Mouse (Mus musculus) skeletal muscle tissue, adult 2 months (tissue): ENCODE measurements around the gene Cpne4.
A peak's percentile ranks its signal among the peaks of the same experiment; 100 is the strongest.

Experiments
- DNase-seq: peaks from one replicate; pipeline ENCODE4 v3.0.0-alpha.2; 2012; ENCODE audit warnings: low read depth, low spot score

Gene Cpne4

GRCm38 (mm10) chr9:105046014-105046413 lies 498.9 kb downstream of the Cpne4 start:
- no peak for DNase-seq

GRCm38 (mm10) chr9:105048351-105048750 lies 501.3 kb downstream of the Cpne4 start:
- DNase-seq: no peak

GRCm38 (mm10) chr9:105049636-105050035 lies 502.6 kb downstream of the Cpne4 start:
- DNase-seq: no peak

GRCm38 (mm10) chr9:105050257-105050656 lies 503.2 kb downstream of the Cpne4 start:
- no peak for DNase-seq

GRCm38 (mm10) chr9:105053147-105053557 lies 506.1 kb downstream of the Cpne4 start, which contains the start of gene Mrpl3:
Gene Mrpl3 (plus strand): TSS chr9:105053239.
- peak; percentile 65 for DNase-seq

- DNase-seq: no peak
Observed at GRCm38 (mm10) chr9:105053812-105054211, 506.7 kb downstream of the Cpne4 start.

- DNase-seq: no peak
Observed at GRCm38 (mm10) chr9:105069106-105069505, 522.0 kb downstream of the Cpne4 start.

- DNase-seq: no peak
Observed at GRCm38 (mm10) chr9:105072991-105073748, 526.1 kb downstream of the Cpne4 start.

- no peak for DNase-seq
Observed at GRCm38 (mm10) chr9:105074851-105075250, 527.8 kb downstream of the Cpne4 start.

- DNase-seq: no peak
Observed at GRCm38 (mm10) chr9:105076756-105077424, 529.8 kb downstream of the Cpne4 start.

- DNase-seq: no peak
Observed at GRCm38 (mm10) chr9:105078460-105078859, 531.4 kb downstream of the Cpne4 start.

- DNase-seq: no peak
Observed at GRCm38 (mm10) chr9:105080246-105080645, 533.2 kb downstream of the Cpne4 start.
